Mouse (Mus musculus) liver, embryonic 12.5 days (tissue): Measurements from ENCODE around the gene Arhgap10. TPM values are rescaled to one million over a fixed set of nuclear protein-coding genes. Genes with fewer than 3 reads are reported as not detected.

Source experiments
- ATAC-seq: fragments of 200-750 bp; cut with Nextera tagmentation; 2 replicates; pipeline ENCODE4 v1.8.0; 2017; ENCODE audit warnings: moderate number of reproducible peaks, mild to moderate bottlenecking, moderate library complexity
- H3K27ac ChIP-seq: fragments of 300-500 bp; sonication (generic); 2 replicates; pipeline ENCODE4 v1.5.1; 2016; ENCODE audit warnings: mild to moderate bottlenecking
- H3K27me3 ChIP-seq: fragments of 300-500 bp; sonication (generic); replicated peaks from 2 replicates; pipeline ENCODE4 v1.6.1; 2016; ENCODE audit warnings: mild to moderate bottlenecking, moderate library complexity
- H3K36me3 ChIP-seq: fragments of 300-500 bp; sonication (generic); 2 replicates; pipeline ENCODE4 v1.6.1; 2016; ENCODE audit warnings: mild to moderate bottlenecking, moderate library complexity
- H3K4me1 ChIP-seq: fragments of 300-500 bp; sonication (generic); 2 replicates; pipeline ENCODE4 v1.6.1; 2016
- H3K4me2 ChIP-seq: fragments of 300-500 bp; sonication (generic); 2 replicates; pipeline ENCODE4 v1.6.1; 2016; ENCODE audit warnings: mild to moderate bottlenecking, moderate library complexity
- H3K4me3 ChIP-seq: fragments of 300-500 bp; sonication (generic); 2 replicates; pipeline ENCODE4 v1.5.1; 2016; ENCODE audit warnings: mild to moderate bottlenecking, moderate library complexity
- H3K9ac ChIP-seq: fragments of 300-500 bp; sonication (generic); 2 replicates; pipeline ENCODE4 v1.6.1; 2016; ENCODE audit warnings: mild to moderate bottlenecking, moderate library complexity
- H3K9me3 ChIP-seq: fragments of 300-500 bp; sonication (generic); replicated peaks from 2 replicates; pipeline ENCODE4 v1.6.1; 2016; ENCODE audit warnings: mild to moderate bottlenecking, moderate library complexity
- WGBS: fragments of 180-500 bp; shearing (Covaris S2); methylation state at CpG from one replicate; pipeline ENCODE4 v1.1.7; 2016; ENCODE audit not compliant: insufficient replicate concordance; 5-methylcytosine and 5-hydroxymethylcytosine counted together
- polyA plus RNA-seq: library from polyadenylated mRNA; unstranded; fragments of >200 nt; fragmentation: Nextera tagmentation; extraction: Ambion mirVana; gene quantifications from 2 replicates; pipeline ENCODE4 v1.2.1, GENCODE M21; 2016

Arhgap10 gene
- polyA plus RNA-seq, 1 experiment from 2014 or later = 13.8 TPM

DNA sequence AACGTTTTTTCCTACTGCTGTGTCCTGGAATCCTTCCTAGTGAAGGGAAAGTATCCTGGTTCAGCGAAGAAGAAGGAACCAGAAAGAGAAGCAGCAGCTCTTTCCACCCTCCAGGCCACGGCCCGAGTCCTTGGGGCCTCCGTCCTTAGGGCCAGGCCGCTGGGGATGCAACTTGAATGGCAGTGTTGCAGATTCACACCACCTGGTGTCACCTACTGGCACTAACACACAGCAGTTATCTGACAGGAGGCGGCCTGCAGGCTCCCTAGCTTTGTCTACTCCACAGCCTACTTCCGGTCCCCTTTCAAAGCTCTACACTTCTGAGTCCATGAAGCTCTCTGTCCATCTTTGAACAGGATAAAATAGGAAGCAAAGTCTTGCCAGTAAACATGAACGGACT is 37.8 kb downstream of the Arhgap10 start:
- H3K4me1 ChIP-seq = peaks cover 81% of the 10 kb centered on the region
- H3K4me3 ChIP-seq = no peak overlapping the region
- no peaks in the 10 kb centered on the region for H3K36me3 ChIP-seq
- no peak overlapping the region for H3K4me2 ChIP-seq
- no peak overlapping the region for H3K27ac ChIP-seq
- H3K27me3 ChIP-seq = no peaks in the 10 kb centered on the region
- no peaks in the 10 kb centered on the region for H3K9me3 ChIP-seq
- no peak overlapping the region for H3K9ac ChIP-seq
- ATAC-seq = no peak
- WGBS = 54% methylated on average over 9 of the region's 9 CpGs

DNA sequence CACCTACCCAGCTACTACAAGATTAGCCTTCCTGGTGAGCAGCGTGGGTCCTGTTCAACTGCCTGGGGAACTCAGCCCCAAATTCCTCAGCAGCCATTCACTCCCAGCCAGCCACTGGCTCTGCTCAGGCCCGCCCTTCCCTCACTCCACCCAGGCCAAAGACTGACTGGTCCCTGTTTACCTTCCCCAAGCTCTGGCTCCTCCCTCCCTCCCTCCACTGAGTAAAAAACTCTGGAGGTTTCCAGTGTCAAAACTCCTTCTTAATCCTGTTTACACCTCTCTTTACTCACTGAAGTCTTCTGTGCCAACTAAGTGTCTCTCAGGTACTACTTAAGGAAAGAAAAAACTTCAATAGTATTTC is 38.9 kb downstream of the Arhgap10 start:
- Histone ChIP-seq H3K4me2 (peak overlapping the region; percentile 38), H3K27me3 (no peaks in the 10 kb centered on the region), H3K4me3 (no peak overlapping the region), H3K27ac (peak overlapping the region; percentile 75), H3K4me1 (peaks cover 70% of the 10 kb centered on the region), H3K36me3 (no peaks in the 10 kb centered on the region), H3K9me3 (no peaks in the 10 kb centered on the region), H3K9ac (0 out of 2 replicates have a peak overlapping the region, but pooled peaks have one; percentile 8)
- peak; percentile 85 for ATAC-seq
- 17% methylated on average over 2 of the region's 2 CpGs for WGBS

DNA sequence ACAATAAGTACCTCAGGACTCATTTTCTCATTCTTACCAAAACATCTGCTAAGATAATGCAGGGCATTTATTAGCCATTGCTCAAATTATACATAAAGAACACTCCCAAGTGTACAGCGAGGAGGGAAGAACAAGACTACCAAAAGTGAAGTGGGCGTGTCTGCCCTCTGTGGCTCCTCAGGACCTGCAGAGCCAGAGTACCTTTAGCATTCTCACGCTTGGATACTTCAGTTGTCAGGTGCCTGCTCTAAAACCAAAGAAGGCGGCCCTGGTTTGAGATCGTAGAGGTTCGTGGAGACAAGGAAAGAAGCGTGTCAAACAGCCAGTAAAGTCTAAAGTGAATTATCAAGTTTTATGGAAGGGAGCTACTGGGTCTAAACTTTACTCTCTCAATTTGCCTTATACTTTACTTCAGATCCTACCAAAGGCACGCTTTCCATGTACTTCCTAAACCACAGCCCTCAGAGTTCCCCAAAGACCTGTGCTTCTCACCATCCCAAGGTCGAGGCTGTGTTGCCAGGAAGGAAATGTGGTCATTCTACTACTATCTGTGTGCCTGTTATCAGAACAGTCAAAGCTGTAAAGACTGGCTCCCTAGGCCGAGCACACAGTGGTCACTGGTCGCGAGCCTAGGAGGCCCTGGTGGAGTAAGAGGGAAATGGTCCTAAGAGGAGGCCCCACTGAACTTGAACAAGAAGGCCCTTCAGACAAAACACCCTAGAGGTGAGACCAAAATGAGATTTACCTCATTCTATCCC is 39.4 kb downstream of the Arhgap10 start:
- Histone ChIP-seq H3K9me3 (no peaks in the 10 kb centered on the region), H3K4me3 (no peak overlapping the region), H3K27ac (peak overlapping the region; percentile 75), H3K27me3 (no peaks in the 10 kb centered on the region), H3K36me3 (no peaks in the 10 kb centered on the region), H3K4me1 (peaks cover 68% of the 10 kb centered on the region), H3K4me2 (peak overlapping the region; percentile 38), H3K9ac (0 out of 2 replicates have a peak overlapping the region, but pooled peaks have one; percentile 8)
- ATAC-seq = peak; percentile 66
- 26% methylated on average over 12 of the region's 12 CpGs for WGBS

DNA sequence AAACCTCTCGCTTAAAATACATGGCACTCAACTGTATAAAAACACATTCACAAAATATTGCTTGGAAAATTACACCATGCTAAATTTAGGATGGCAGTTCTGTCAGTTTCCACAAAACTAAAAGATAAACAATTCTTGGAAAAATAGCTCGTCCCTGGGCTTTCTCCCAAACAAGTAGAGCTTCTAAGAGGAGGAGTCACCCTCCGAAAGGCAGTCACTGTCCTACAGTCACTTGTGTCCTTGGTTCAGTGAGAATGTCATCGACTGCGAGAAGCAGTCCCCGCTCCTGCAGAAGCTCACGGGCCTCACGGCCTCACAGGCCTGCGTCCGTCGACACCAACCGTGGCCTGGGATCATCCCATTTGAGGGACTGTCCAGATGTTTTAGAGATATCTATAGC is 40.1 kb downstream of the Arhgap10 start:
- no peaks in the 10 kb centered on the region for H3K9me3 ChIP-seq
- H3K4me1 ChIP-seq = peaks cover 63% of the 10 kb centered on the region
- H3K27ac ChIP-seq = 0 out of 2 replicates have a peak overlapping the region, but pooled peaks have one; percentile 75
- H3K9ac ChIP-seq = no peak overlapping the region
- WGBS = 48% methylated on average over 12 of the region's 12 CpGs
- H3K4me3 ChIP-seq = no peak overlapping the region
- no peaks in the 10 kb centered on the region for H3K27me3 ChIP-seq
- H3K36me3 ChIP-seq = no peaks in the 10 kb centered on the region
- no peak for ATAC-seq
- H3K4me2 ChIP-seq = no peak overlapping the region

DNA sequence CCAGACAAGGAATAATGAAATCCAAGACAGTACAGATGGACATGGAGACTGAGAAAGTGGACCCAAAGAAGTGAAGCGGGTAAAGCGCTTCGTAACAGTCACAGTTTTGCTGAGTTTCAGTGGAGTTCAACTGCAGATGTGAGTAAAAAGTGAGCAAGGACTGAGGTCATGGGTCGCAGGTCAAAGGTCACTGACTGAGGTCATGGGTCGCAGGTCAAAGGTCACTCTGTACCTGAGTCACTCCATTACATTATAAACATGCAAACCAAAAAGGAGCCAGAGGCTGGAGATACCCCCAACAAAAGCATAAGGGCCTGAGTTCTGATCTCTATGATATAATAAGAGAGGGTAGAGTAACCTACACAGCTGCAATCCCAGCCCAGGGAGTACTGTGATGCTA is 43.1 kb downstream of the Arhgap10 start:
- WGBS = 87% methylated on average over 5 of the region's 5 CpGs
- no peaks in the 10 kb centered on the region for H3K36me3 ChIP-seq
- no peaks in the 10 kb centered on the region for H3K9me3 ChIP-seq
- H3K27me3 ChIP-seq = no peaks in the 10 kb centered on the region
- H3K9ac ChIP-seq = no peak overlapping the region
- no peak overlapping the region for H3K27ac ChIP-seq
- H3K4me3 ChIP-seq = no peak overlapping the region
- no peak overlapping the region for H3K4me2 ChIP-seq
- no peak for ATAC-seq
- peaks cover 33% of the 10 kb centered on the region for H3K4me1 ChIP-seq

DNA sequence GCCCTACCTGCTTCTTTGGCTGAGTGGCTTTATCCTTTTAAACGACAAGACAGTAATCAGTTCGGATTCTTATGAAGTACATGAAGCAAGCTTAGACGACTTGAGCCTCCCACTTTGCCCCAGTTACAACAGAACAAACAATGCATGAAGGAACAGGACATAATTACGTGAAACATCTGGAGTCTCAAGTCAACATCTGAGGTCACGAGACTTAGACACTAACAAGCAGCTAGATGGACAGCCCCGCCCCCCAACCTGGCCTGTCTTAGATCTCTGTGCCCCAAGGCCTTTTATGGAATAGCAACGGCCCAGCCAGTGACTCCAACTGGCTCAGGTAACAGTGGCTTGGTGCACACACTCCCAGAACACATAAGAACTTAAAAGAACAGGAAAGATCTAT is 44.0 kb downstream of the Arhgap10 start:
- Histone ChIP-seq H3K9ac (no peak overlapping the region), H3K4me3 (no peak overlapping the region), H3K36me3 (no peaks in the 10 kb centered on the region), H3K27ac (no peak overlapping the region), H3K4me2 (no peak overlapping the region), H3K4me1 (peaks cover 25% of the 10 kb centered on the region), H3K9me3 (no peaks in the 10 kb centered on the region), H3K27me3 (no peaks in the 10 kb centered on the region)
- no peak for ATAC-seq
- 68% methylated on average over 7 of the region's 7 CpGs for whole genome bisulfite sequencing

DNA sequence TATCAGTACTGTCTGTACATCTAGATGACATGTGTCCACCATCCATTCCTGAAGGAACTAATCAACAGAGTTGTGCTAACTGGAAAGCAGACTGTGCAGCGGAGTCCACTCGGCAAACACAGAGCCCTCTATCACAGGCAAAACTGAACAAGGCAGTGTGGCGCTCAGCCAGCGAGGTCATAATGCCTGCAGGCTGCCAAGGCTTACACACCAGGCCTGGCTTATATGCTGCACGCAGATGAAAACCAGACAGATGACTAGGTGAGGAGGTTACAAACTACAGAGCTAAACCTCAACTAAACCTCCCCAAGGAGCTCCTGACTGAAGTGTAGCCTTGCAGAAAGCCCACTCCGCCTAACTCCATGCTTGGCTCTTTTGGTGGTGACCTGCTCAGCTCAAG is 44.4 kb downstream of the Arhgap10 start:
- Histone ChIP-seq H3K27ac (no peak overlapping the region), H3K4me3 (no peak overlapping the region), H3K9me3 (no peaks in the 10 kb centered on the region), H3K36me3 (no peaks in the 10 kb centered on the region), H3K4me2 (no peak overlapping the region), H3K4me1 (peaks cover 21% of the 10 kb centered on the region), H3K27me3 (no peaks in the 10 kb centered on the region), H3K9ac (no peak overlapping the region)
- WGBS = 84% methylated on average over 6 of the region's 6 CpGs
- no peak for ATAC-seq

DNA sequence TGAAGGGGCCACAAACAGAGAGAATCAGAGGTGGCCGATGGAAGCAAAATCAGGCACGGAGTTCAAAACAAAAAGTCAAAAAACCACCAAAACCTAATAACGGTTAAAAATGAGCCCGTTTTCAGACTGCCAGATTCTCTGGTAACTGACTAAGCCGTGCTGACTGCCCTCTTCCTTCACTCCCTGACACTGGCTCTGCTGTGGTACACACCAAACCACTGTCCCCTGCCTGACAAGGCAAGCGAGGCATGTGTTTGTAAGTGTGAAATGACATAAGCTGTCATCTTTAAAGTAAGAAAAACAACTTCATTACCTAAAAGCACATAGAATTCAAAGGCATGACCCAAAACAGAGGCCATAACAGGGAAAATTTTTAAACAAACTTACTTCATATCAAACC is 56.4 kb downstream of the Arhgap10 start:
- Histone ChIP-seq H3K4me3 (no peak overlapping the region), H3K4me2 (no peak overlapping the region), H3K4me1 (no peaks in the 10 kb centered on the region), H3K27ac (no peak overlapping the region), H3K9me3 (no peaks in the 10 kb centered on the region), H3K9ac (no peak overlapping the region), H3K27me3 (no peaks in the 10 kb centered on the region), H3K36me3 (no peaks in the 10 kb centered on the region)
- 67% methylated on average over 6 of the region's 6 CpGs for WGBS
- ATAC-seq = no peak

DNA sequence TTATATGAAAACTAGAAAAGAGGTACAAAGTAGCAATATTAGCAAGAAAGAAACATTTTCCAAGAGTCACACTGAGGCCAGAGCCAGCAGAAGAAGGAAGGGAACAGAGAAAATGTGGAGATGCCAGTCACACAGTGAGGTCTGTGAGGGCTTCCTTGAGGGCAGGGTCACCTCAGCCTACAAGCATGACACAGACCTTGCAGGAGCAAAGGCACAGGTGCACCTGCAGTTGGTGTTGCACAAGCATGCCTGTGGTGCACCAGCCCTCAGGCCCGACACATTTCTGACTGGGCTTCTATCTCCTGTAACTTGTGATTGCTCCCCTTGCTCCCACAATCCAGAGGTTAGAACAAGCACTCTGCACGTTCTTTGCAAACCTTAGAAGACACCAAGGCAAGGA is 57.4 kb downstream of the Arhgap10 start:
- no peak for ATAC-seq
- WGBS = 57% methylated on average over 2 of the region's 2 CpGs
- Histone ChIP-seq H3K4me3 (no peak overlapping the region), H3K27me3 (no peaks in the 10 kb centered on the region), H3K9ac (no peak overlapping the region), H3K36me3 (no peaks in the 10 kb centered on the region), H3K4me2 (no peak overlapping the region), H3K27ac (no peak overlapping the region), H3K4me1 (no peaks in the 10 kb centered on the region), H3K9me3 (no peaks in the 10 kb centered on the region)

DNA sequence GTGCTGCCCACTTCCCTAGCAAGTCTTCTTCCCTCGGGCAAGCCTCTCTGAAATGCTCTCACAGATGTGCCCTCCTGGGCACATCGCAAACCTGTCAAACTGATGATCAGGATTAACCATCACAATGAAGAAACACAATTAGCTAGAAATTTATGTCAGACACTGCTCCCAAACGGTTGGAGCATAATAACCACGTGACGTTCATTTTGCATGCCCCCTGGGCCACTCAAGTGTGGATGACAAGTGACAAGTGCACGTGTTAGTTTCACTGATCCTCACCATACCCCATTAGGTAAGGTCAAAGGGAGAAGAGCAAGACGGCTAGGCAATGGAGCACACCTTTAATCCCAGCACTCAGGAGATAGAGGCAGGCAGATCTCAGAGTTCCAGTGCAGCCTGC is 58.1 kb downstream of the Arhgap10 start:
- Histone ChIP-seq H3K36me3 (no peaks in the 10 kb centered on the region), H3K4me1 (no peaks in the 10 kb centered on the region), H3K9me3 (no peaks in the 10 kb centered on the region), H3K27me3 (no peaks in the 10 kb centered on the region), H3K27ac (no peak overlapping the region), H3K4me3 (no peak overlapping the region), H3K9ac (no peak overlapping the region), H3K4me2 (no peak overlapping the region)
- ATAC-seq = no peak
- WGBS = 75% methylated on average over 7 of the region's 7 CpGs

DNA sequence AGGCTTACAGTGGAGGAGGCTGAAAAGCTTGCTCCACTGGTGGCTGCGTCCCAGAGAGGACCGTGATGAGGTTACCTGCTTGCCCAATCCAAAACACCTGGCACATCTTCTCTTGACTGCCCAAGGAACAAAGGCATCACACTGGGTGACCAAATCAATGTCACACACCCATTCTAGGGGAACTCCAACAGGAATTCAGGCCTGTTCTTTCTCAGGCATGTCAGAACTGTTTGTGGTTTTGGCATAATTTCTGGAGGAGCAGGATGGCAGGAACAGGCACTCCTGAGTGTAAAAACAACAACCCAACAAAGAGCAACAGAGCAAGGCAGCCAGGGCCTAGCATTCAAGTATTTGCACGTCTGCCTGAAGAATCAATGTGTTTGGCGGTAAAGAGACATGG is 59.2 kb downstream of the Arhgap10 start:
- no peak overlapping the region for H3K4me2 ChIP-seq
- H3K9me3 ChIP-seq = no peaks in the 10 kb centered on the region
- H3K27me3 ChIP-seq = no peaks in the 10 kb centered on the region
- ATAC-seq = no peak
- 81% methylated on average over 4 of the region's 4 CpGs for WGBS
- no peak overlapping the region for H3K27ac ChIP-seq
- no peak overlapping the region for H3K4me3 ChIP-seq
- H3K36me3 ChIP-seq = no peaks in the 10 kb centered on the region
- no peak overlapping the region for H3K9ac ChIP-seq
- no peaks in the 10 kb centered on the region for H3K4me1 ChIP-seq

DNA sequence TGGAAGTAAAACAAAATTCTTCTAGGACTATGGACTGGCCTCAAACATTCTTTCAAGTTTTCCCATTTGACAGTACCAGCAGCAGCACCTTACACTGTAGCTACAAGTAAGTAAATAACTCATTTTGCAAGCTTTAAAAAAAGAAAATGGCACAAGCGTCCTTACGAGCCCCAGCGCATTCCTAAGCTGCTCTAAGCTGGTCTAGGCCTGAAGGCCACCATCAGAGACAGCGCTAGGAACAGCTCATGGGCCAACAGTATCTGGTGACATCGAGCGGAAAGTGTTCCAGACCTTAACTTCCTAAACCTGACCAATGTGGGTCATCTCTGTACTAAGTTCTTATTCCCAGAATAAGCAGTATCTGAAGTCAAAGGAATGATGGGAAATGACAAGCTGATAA is 61.5 kb downstream of the Arhgap10 start:
- Histone ChIP-seq H3K4me2 (no peak overlapping the region), H3K9ac (no peak overlapping the region), H3K27ac (no peak overlapping the region), H3K4me1 (peaks cover 2% of the 10 kb centered on the region; the same call in 1 of the 2 replicates), H3K27me3 (no peaks in the 10 kb centered on the region), H3K36me3 (no peaks in the 10 kb centered on the region), H3K9me3 (no peaks in the 10 kb centered on the region), H3K4me3 (no peak overlapping the region)
- WGBS = 78% methylated on average over 6 of the region's 6 CpGs
- no peak for ATAC-seq

DNA sequence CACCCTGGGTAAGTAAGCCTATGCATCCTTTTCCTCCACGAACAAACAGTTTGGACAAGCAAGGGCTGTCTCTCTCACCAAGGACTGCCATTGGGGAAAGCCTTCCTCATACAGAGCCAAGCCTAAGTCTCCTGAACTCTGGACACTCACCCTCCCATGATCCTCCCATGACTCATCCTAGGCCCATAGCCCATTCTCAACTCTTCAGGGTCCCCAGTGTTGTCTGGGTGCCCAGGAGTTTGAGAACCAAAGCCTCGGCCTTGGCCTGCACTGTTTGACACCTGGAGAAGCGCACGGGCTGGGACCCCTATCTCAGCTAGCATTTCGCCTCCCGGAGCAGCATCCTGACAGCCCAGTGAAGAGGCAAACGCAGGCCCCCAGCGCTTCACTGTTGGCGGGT is 63.9 kb downstream of the Arhgap10 start:
- Histone ChIP-seq H3K4me1 (peaks cover 5% of the 10 kb centered on the region; the same call in 1 of the 2 replicates), H3K36me3 (peaks cover 15% of the 10 kb centered on the region), H3K9ac (no peak overlapping the region), H3K9me3 (no peaks in the 10 kb centered on the region), H3K27me3 (no peaks in the 10 kb centered on the region), H3K4me2 (no peak overlapping the region), H3K27ac (no peak overlapping the region), H3K4me3 (no peak overlapping the region)
- no peak for ATAC-seq
- 82% methylated on average over 9 of the region's 9 CpGs for WGBS
